Mouse (Mus musculus) heart, adult 18-20 months (tissue): ENCODE results near the gene Pex14. TPM values are rescaled to one million over a fixed set of nuclear protein-coding genes. Genes with fewer than 3 reads are reported as not detected.

Source experiments
- DNase-seq, 2 experiments: peaks; one replicate each; pipeline ENCODE4 v3.0.0; 2021 to 2022; ENCODE audit warnings: mixed read lengths in 1 of 2
- total RNA-seq, 2 experiments: library from RNA; stranded (reverse); gene quantifications; 2 replicates each; pipeline ENCODE4 v1.2.3; 2021

Pex14 gene
- total RNA-seq, 2 experiments from 2014 or later: 21.2 to 22.6 TPM

GRCm38 (mm10) chr4:148951821-148952291, 147.8 kb downstream of the Pex14 start:
- no peak for DNase-seq

GRCm38 (mm10) chr4:148950932-148951650, 148.6 kb downstream of the Pex14 start:
- DNase-seq: peak; percentile 76 to 83

- peak in 1 of 2 experiments; percentile 55 for DNase-seq
Observed at GRCm38 (mm10) chr4:148950487-148950886, 149.2 kb downstream of the Pex14 start.

GRCm38 (mm10) chr4:148947833-148948388, 151.8 kb downstream of the Pex14 start:
- DNase-seq: no peak

- no peak for DNase-seq
Observed at GRCm38 (mm10) chr4:148946071-148946470, 153.6 kb downstream of the Pex14 start.

- peak; percentile 42 to 52 for DNase-seq
Observed at GRCm38 (mm10) chr4:148945476-148945881, 154.2 kb downstream of the Pex14 start.

GRCm38 (mm10) chr4:148943099-148943498, 156.6 kb downstream of the Pex14 start:
- DNase-seq: no peak

- DNase-seq: no peak
Observed at GRCm38 (mm10) chr4:148941321-148941720, 158.4 kb downstream of the Pex14 start.

- DNase-seq: peak; percentile 57 to 84
Observed at GRCm38 (mm10) chr4:148940674-148941211, 158.9 kb downstream of the Pex14 start.

- no peak for DNase-seq
Observed at GRCm38 (mm10) chr4:148938546-148938945, 161.1 kb downstream of the Pex14 start.

- peak; percentile 71 to 82 for DNase-seq
Observed at GRCm38 (mm10) chr4:148936727-148937126, 162.9 kb downstream of the Pex14 start.

- no peak for DNase-seq
Observed at GRCm38 (mm10) chr4:148936111-148936510, 163.6 kb downstream of the Pex14 start.

GRCm38 (mm10) chr4:148935211-148935610, 164.5 kb downstream of the Pex14 start:
- DNase-seq: peak in 1 of 2 experiments; percentile 63

GRCm38 (mm10) chr4:148933109-148933508, 166.6 kb downstream of the Pex14 start:
- no peak for DNase-seq

GRCm38 (mm10) chr4:148930721-148931229, 168.9 kb downstream of the Pex14 start:
- no peak for DNase-seq

GRCm38 (mm10) chr4:148928876-148929275, 170.8 kb downstream of the Pex14 start:
- no peak for DNase-seq

- peak in 1 of 2 experiments; percentile 56 for DNase-seq
Observed at GRCm38 (mm10) chr4:148928316-148928715, 171.4 kb downstream of the Pex14 start.

GRCm38 (mm10) chr4:148926459-148926858, 173.2 kb downstream of the Pex14 start:
- DNase-seq: no peak

- no peak for DNase-seq
Observed at GRCm38 (mm10) chr4:148925589-148926359, 173.9 kb downstream of the Pex14 start.

GRCm38 (mm10) chr4:148923976-148924375, 175.7 kb downstream of the Pex14 start:
- DNase-seq: no peak

- no peak for DNase-seq
Observed at GRCm38 (mm10) chr4:148923414-148923813, 176.3 kb downstream of the Pex14 start.

- no peak for DNase-seq
Observed at GRCm38 (mm10) chr4:148922221-148922700, 177.4 kb downstream of the Pex14 start.
